Mouse (Mus musculus): ENCODE data around the gene Tmem236. TPM values are rescaled to one million over a fixed set of nuclear protein-coding genes. Genes with fewer than 3 reads are reported as not detected.

The Tmem236 gene
- under 1 TPM in 1 of 2 experiments, not detected in 1; 0.16 TPM for total RNA-seq (2021)

- no peak for DNase-seq (ENCODE audit: low spot score in 2 of 2)
- intact Hi-C loops (cut with DNase I) = no loop called here
Observed at GRCm38 (mm10) chr2:14174334-14174733, at the start of gene Tmem236. TSS of gene Tmem236 (plus strand) at chr2:14174523.

- no peak for DNase-seq (ENCODE audit: low spot score in 2 of 2)
- intact Hi-C loops (cut with DNase I) = no loop called here
Observed at GRCm38 (mm10) chr2:14126387-14126786, 47.9 kb upstream of the Tmem236 start.

GRCm38 (mm10) chr2:14127629-14128028 is 46.7 kb upstream of the Tmem236 start:
- intact Hi-C loops (cut with DNase I) = no loop called here
- no peak for DNase-seq (ENCODE audit: low spot score in 2 of 2)

GRCm38 (mm10) chr2:14130641-14131339 is 43.5 kb upstream of the Tmem236 start:
- peak in 1 of 2 experiments; percentile 0 for DNase-seq (ENCODE audit: low spot score in 2 of 2)
- intact Hi-C loops (cut with DNase I) = no loop called here

- intact Hi-C loops (cut with DNase I) = no loop called here
- DNase-seq (ENCODE audit: low spot score in 2 of 2) = peak in 1 of 2 experiments; percentile 24
Observed at GRCm38 (mm10) chr2:14132468-14133326, 41.6 kb upstream of the Tmem236 start.

- intact Hi-C loops (cut with DNase I) = no loop called here
- peak in 1 of 2 experiments; percentile 33 for DNase-seq (ENCODE audit: low spot score in 2 of 2)
Observed at GRCm38 (mm10) chr2:14136906-14137305, 37.4 kb upstream of the Tmem236 start.

- no peak for DNase-seq (ENCODE audit: low spot score in 2 of 2)
- intact Hi-C loops (cut with DNase I) = no loop called here
Observed at GRCm38 (mm10) chr2:14139590-14139989, 34.7 kb upstream of the Tmem236 start.

- DNase-seq (ENCODE audit: low spot score in 2 of 2) = no peak
- intact Hi-C loops (cut with DNase I) = no loop called here
Observed at GRCm38 (mm10) chr2:14140044-14140443, 34.3 kb upstream of the Tmem236 start.

- intact Hi-C loops (cut with DNase I) = no loop called here
- no peak for DNase-seq (ENCODE audit: low spot score in 2 of 2)
Observed at GRCm38 (mm10) chr2:14145311-14145710, 29.0 kb upstream of the Tmem236 start.

GRCm38 (mm10) chr2:14146913-14147312 is 27.4 kb upstream of the Tmem236 start:
- intact Hi-C loops (cut with DNase I) = no loop called here
- peak in 1 of 2 experiments; percentile 39 for DNase-seq (ENCODE audit: low spot score in 2 of 2)

GRCm38 (mm10) chr2:14150829-14151228 is 23.5 kb upstream of the Tmem236 start:
- intact Hi-C loops (cut with DNase I) = loop anchor here (5.0 kb wide), 1 partner anchor 104 kb away; no protein-coding TSS in a partner anchor
- DNase-seq (ENCODE audit: low spot score in 2 of 2) = no peak

GRCm38 (mm10) chr2:14151854-14152253 is 22.5 kb upstream of the Tmem236 start:
- no peak for DNase-seq (ENCODE audit: low spot score in 2 of 2)
- intact Hi-C loops (cut with DNase I) = loop anchor here (5.0 kb wide), 1 partner anchor 105 kb away; no protein-coding TSS in a partner anchor

GRCm38 (mm10) chr2:14159047-14159446 is 15.3 kb upstream of the Tmem236 start:
- intact Hi-C loops (cut with DNase I) = loop anchor here (5.0 kb wide), 1 partner anchor 543 kb away; no protein-coding TSS in a partner anchor
- no peak for DNase-seq (ENCODE audit: low spot score in 2 of 2)

- intact Hi-C loops (cut with DNase I) = loop anchor here (5.0 kb wide), 2 partner anchors 133 to 543 kb away; no protein-coding TSS in a partner anchor
- DNase-seq (ENCODE audit: low spot score in 2 of 2) = no peak
Observed at GRCm38 (mm10) chr2:14159756-14160155, 14.6 kb upstream of the Tmem236 start.

GRCm38 (mm10) chr2:14164459-14165030 is 9.8 kb upstream of the Tmem236 start:
- no peak for DNase-seq (ENCODE audit: low spot score in 2 of 2)
- intact Hi-C loops (cut with DNase I) = loop anchor here (5.0 kb wide), 1 partner anchor 128 kb away; no protein-coding TSS in a partner anchor

GRCm38 (mm10) chr2:14165066-14165465 is 9.3 kb upstream of the Tmem236 start:
- intact Hi-C loops (cut with DNase I) = no loop called here
- DNase-seq (ENCODE audit: low spot score in 2 of 2) = no peak

GRCm38 (mm10) chr2:14165618-14166344 is 8.5 kb upstream of the Tmem236 start:
- intact Hi-C loops (cut with DNase I) = no loop called here
- peak in 1 of 2 experiments; percentile 50 for DNase-seq (ENCODE audit: low spot score in 2 of 2)

GRCm38 (mm10) chr2:14167721-14168120 is 6.6 kb upstream of the Tmem236 start:
- DNase-seq (ENCODE audit: low spot score in 2 of 2) = no peak
- intact Hi-C loops (cut with DNase I) = no loop called here

GRCm38 (mm10) chr2:14176460-14177193 is 2.3 kb downstream of the Tmem236 start:
- intact Hi-C loops (cut with DNase I) = no loop called here
- DNase-seq (ENCODE audit: low spot score in 2 of 2) = no peak

Measured in left cerebral cortex, postnatal 25 days (tissue).